Mouse (Mus musculus) embryonic stem cell, embryonic (primary cell): ENCODE results near the gene 1700113H08Rik.

ENCODE experiments used
- CTCF ChIA-PET, 4 experiments: fragments of 300-600 bp in 2 of 4; fragments of 350-600 bp in 2 of 4; sonication (Branson Sonifier 250); formaldehyde crosslinking; loops; one replicate each; lab custom pipeline; 2022; ENCODE audit warnings: inconsistent platforms in 2 of 4; lab: Charles Lee
- POLR2A ChIA-PET, 4 experiments: fragments of 300-600 bp in 2 of 4; fragments of 350-600 bp in 2 of 4; sonication (Branson Sonifier 250); formaldehyde crosslinking; loops; one replicate each; lab custom pipeline; 2022; ENCODE audit warnings: antibody characterized with exemption in 4 of 4, inconsistent platforms in 1 of 4; lab: Charles Lee

Gene 1700113H08Rik

GRCm38 (mm10) chr10:87109038-87109771, 51.4 kb downstream of the 1700113H08Rik start:
- ChIA-PET POLR2A (no interaction called here), CTCF (no interaction called here)

GRCm38 (mm10) chr10:87110909-87111308, 53.1 kb downstream of the 1700113H08Rik start:
- POLR2A ChIA-PET = no interaction called here
- CTCF ChIA-PET = no interaction called here

- ChIA-PET CTCF (interaction anchor here in 3 of 4 experiments (0.8 to 4.1 kb wide), 3 partner anchors 99 to 364 kb away, joined by 4 to 25 read pairs (median 4); no protein-coding TSS in a partner anchor), POLR2A (no interaction called here)
These were observed 67.2 kb downstream of the 1700113H08Rik start for GRCm38 (mm10) chr10:87125094-87125493.

GRCm38 (mm10) chr10:87126186-87126824, 68.5 kb downstream of the 1700113H08Rik start:
- CTCF ChIA-PET = interaction anchor here in 3 of 4 experiments (0.5 to 4.1 kb wide), 12 partner anchors 9 to 962 kb away, joined by 3 to 25 read pairs (median 4); no protein-coding TSS in a partner anchor
- POLR2A ChIA-PET = no interaction called here

GRCm38 (mm10) chr10:87151050-87151449, 93.2 kb downstream of the 1700113H08Rik start:
- ChIA-PET CTCF (no interaction called here), POLR2A (no interaction called here)

GRCm38 (mm10) chr10:87153731-87154505, 96.1 kb downstream of the 1700113H08Rik start:
- ChIA-PET POLR2A (no interaction called here), CTCF (no interaction called here)

GRCm38 (mm10) chr10:87159781-87160180, 101.9 kb downstream of the 1700113H08Rik start:
- CTCF ChIA-PET = no interaction called here
- POLR2A ChIA-PET = no interaction called here

GRCm38 (mm10) chr10:87196123-87196756, 138.4 kb downstream of the 1700113H08Rik start:
- POLR2A ChIA-PET = no interaction called here

GRCm38 (mm10) chr10:87198720-87199119, 140.9 kb downstream of the 1700113H08Rik start:
- ChIA-PET CTCF (no interaction called here), POLR2A (no interaction called here)

More at GRCm38 (mm10) chr10:87196123-87196756, 138.4 kb downstream of the 1700113H08Rik start:
- CTCF ChIA-PET = no interaction called here

GRCm38 (mm10) chr10:87209466-87209865, 151.6 kb downstream of the 1700113H08Rik start:
- ChIA-PET CTCF (no interaction called here), POLR2A (no interaction called here)

GRCm38 (mm10) chr10:87211046-87211445, 153.2 kb downstream of the 1700113H08Rik start:
- ChIA-PET CTCF (no interaction called here), POLR2A (no interaction called here)

GRCm38 (mm10) chr10:87212854-87213253, 155.0 kb downstream of the 1700113H08Rik start:
- ChIA-PET CTCF (no interaction called here), POLR2A (no interaction called here)

- ChIA-PET CTCF (no interaction called here), POLR2A (no interaction called here)
These were observed 172.4 kb downstream of the 1700113H08Rik start for GRCm38 (mm10) chr10:87230071-87230910.

- ChIA-PET POLR2A (no interaction called here), CTCF (no interaction called here)
These were observed 181.6 kb downstream of the 1700113H08Rik start for GRCm38 (mm10) chr10:87239332-87240008.

GRCm38 (mm10) chr10:87271724-87272123, 213.9 kb downstream of the 1700113H08Rik start:
- ChIA-PET POLR2A (no interaction called here), CTCF (interaction anchor here in 2 of 4 experiments (0.5 to 1.0 kb wide), 2 partner anchors 87 to 247 kb away, joined by 3 read pairs; no protein-coding TSS in a partner anchor)

GRCm38 (mm10) chr10:87272133-87272622, 214.3 kb downstream of the 1700113H08Rik start:
- CTCF ChIA-PET = interaction anchor here in 1 of 4 experiments (1.0 kb wide), 1 partner anchor 247 kb away, joined by 3 read pairs; no protein-coding TSS in a partner anchor
- POLR2A ChIA-PET = no interaction called here

- CTCF ChIA-PET = no interaction called here
- POLR2A ChIA-PET = no interaction called here
These were observed 217.2 kb downstream of the 1700113H08Rik start for GRCm38 (mm10) chr10:87275075-87275474.
